Mouse (Mus musculus): Measurements from ENCODE around the gene Nipsnap1. TPM values are rescaled to one million over a fixed set of nuclear protein-coding genes. Genes with fewer than 3 reads are reported as not detected.

Nipsnap1 gene
- polyA plus RNA-seq, 1 experiment from 2014 or later: 119 TPM

GRCm38 (mm10) chr11:4931009-4931601, 57.4 kb downstream of the Nipsnap1 start:
- Histone ChIP-seq H3K27ac (ENCODE audit: low read depth, low read length) (no peak overlapping the region), H3K36me3 (ENCODE audit: control insufficient read depth, insufficient read depth, low read length) (peaks cover 49% of the 10 kb centered on the region), H3K9me3 (replicated peaks; ENCODE audit: control insufficient read depth, low read length) (no peaks in the 10 kb centered on the region), H3K4me3 (ENCODE audit: low read depth, low read length) (no peak overlapping the region), H3K9ac (ENCODE audit: low read length) (peak overlapping the region; percentile 3; the same call in 1 of the 2 replicates), H3K4me2 (ENCODE audit: low read length) (no peak overlapping the region), H3K27me3 (replicated peaks; ENCODE audit: control insufficient read depth, insufficient read depth, low read length) (no peaks in the 10 kb centered on the region), H3K4me1 (ENCODE audit: control insufficient read depth, insufficient read depth, low read length) (peaks cover 6% of the 10 kb centered on the region; the same call in 1 of the 2 replicates)
- ATAC-seq (no peak; the same call in 1 of the 2 replicates), DNase-seq (ENCODE audit: low spot score) (peak; percentile 62)
- 21% methylated on average over 1 of the region's 1 CpGs for WGBS

- H3K9me3 ChIP-seq (replicated peaks; ENCODE audit: control insufficient read depth, low read length): no peaks in the 10 kb centered on the region
- H3K4me1 ChIP-seq (ENCODE audit: control insufficient read depth, insufficient read depth, low read length): no peaks in the 10 kb centered on the region; the same call in 1 of the 2 replicates
- H3K4me2 ChIP-seq (ENCODE audit: low read length): no peak overlapping the region
- WGBS: 82% methylated on average over 5 of the region's 5 CpGs
- no peaks in the 10 kb centered on the region for H3K36me3 ChIP-seq (ENCODE audit: control insufficient read depth, insufficient read depth, low read length)
- no peak for DNase-seq (ENCODE audit: low spot score)
- no peak overlapping the region for H3K27ac ChIP-seq (ENCODE audit: low read depth, low read length)
- H3K9ac ChIP-seq (ENCODE audit: low read length): no peak overlapping the region
- no peak for ATAC-seq
- H3K4me3 ChIP-seq (ENCODE audit: low read depth, low read length): no peak overlapping the region
- no peaks in the 10 kb centered on the region for H3K27me3 ChIP-seq (replicated peaks; ENCODE audit: control insufficient read depth, insufficient read depth, low read length)
These were observed 62.5 kb downstream of the Nipsnap1 start for GRCm38 (mm10) chr11:4936243-4936642.

Small RNA genes lying within 50 kb of the gene (microRNA-seq; reads per million reads assigned to microRNA genes)
- gene Mir6918: 1.3 reads per million, percentile 3 among the genes with 10 or more reads in this experiment

Other genes starting within 250 kb of the Nipsnap1 start
- 17.1 and 21.0 TPM in 2 replicates for gene Ascc2, start 236.2 kb upstream of the Nipsnap1 start, polyA plus RNA-seq (2014; fragmentation: Nextera tagmentation; extraction: Ambion mirVana)
- gene Uqcr10, start 169.6 kb upstream of the Nipsnap1 start, polyA plus RNA-seq (2014; fragmentation: Nextera tagmentation; extraction: Ambion mirVana): 538 and 693 TPM in 2 replicates
- gene Zmat5, start 169.3 kb upstream of the Nipsnap1 start, polyA plus RNA-seq (2014; fragmentation: Nextera tagmentation; extraction: Ambion mirVana): 77.3 and 92.4 TPM in 2 replicates
- 1.4 and 1.5 TPM in 2 replicates for gene Cabp7, start 127.2 kb upstream of the Nipsnap1 start, polyA plus RNA-seq (2014; fragmentation: Nextera tagmentation; extraction: Ambion mirVana)
- 44.9 and 56.2 TPM in 2 replicates for gene Nf2, start 24.4 kb upstream of the Nipsnap1 start, polyA plus RNA-seq (2014; fragmentation: Nextera tagmentation; extraction: Ambion mirVana)
- 72.8 and 77.5 TPM in 2 replicates for gene Thoc5, start 21.4 kb downstream of the Nipsnap1 start, polyA plus RNA-seq (2014; fragmentation: Nextera tagmentation; extraction: Ambion mirVana)
- gene Nefh, start 74.1 kb downstream of the Nipsnap1 start, polyA plus RNA-seq (2014; fragmentation: Nextera tagmentation; extraction: Ambion mirVana): 0.75 and 1.0 TPM in 2 replicates
- 58.4 and 75.5 TPM in 2 replicates for gene Ap1b1, start 112.9 kb downstream of the Nipsnap1 start, polyA plus RNA-seq (2014; fragmentation: Nextera tagmentation; extraction: Ambion mirVana)
- 0.25 and 0.53 TPM in 2 replicates for gene Rasl10a, start 184.2 kb downstream of the Nipsnap1 start, polyA plus RNA-seq (2014; fragmentation: Nextera tagmentation; extraction: Ambion mirVana)
- 14.4 and 20.4 TPM in 2 replicates for gene Gas2l1, start 191.4 kb downstream of the Nipsnap1 start, polyA plus RNA-seq (2014; fragmentation: Nextera tagmentation; extraction: Ambion mirVana)
- gene Rhbdd3, start 225.0 kb downstream of the Nipsnap1 start, polyA plus RNA-seq (2014; fragmentation: Nextera tagmentation; extraction: Ambion mirVana): 28.9 and 31.8 TPM in 2 replicates
- gene Ewsr1, start 225.3 kb downstream of the Nipsnap1 start, polyA plus RNA-seq (2014; fragmentation: Nextera tagmentation; extraction: Ambion mirVana): 433 and 469 TPM in 2 replicates

Measured in forebrain, embryonic 14.5 days (tissue).